Mouse (Mus musculus) spleen, adult 10 weeks (tissue): ENCODE results near the gene Olfr1037. TPM values are rescaled to one million over a fixed set of nuclear protein-coding genes. Genes with fewer than 3 reads are reported as not detected.

ENCODE experiments used
- polyA plus RNA-seq: library from polyadenylated mRNA; stranded (reverse); fragments of 350-450 nt; fragmentation: Illumina TruSeq; extraction: RNeasy Lipid Tissue Mini Kit (QIAGEN cat#74804); gene quantifications from one replicate; pipeline ENCODE4 v1.2.3, GENCODE M21; 2015; ENCODE audit warnings: low replicate concordance; ENCODE audit not compliant: insufficient read depth

Gene Olfr1037
- polyA plus RNA-seq: not detected

DNA sequence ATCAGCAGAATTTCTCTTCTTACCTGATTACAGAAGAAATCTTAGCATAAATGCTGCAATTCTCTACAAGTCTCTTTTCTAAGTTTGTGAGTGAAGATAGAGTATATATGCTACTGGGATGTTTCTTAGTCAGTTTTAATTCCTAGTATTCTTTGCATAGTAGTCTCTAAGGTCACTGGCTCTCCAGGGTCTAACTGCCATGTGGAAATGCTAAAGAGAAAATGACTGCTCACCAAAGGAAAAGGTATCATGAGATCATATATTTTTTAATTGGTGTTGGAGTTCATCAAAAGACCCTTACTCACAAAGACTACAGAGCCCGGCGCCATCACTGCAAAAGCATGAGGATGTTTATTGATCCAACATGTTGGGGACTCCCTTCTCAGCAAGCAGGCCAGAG is at the start of gene Olfr1037:
Gene Olfr1037 (minus strand): TSS at position 101 of the 400 bp plus-strand sequence.

GRCm38 (mm10) chr2:86135828-86136227 is 48.6 kb upstream of the Olfr1037 start, which contains the start of gene Olfr1039:
Gene Olfr1039, minus strand, starts transcription at chr2:86135928.

DNA sequence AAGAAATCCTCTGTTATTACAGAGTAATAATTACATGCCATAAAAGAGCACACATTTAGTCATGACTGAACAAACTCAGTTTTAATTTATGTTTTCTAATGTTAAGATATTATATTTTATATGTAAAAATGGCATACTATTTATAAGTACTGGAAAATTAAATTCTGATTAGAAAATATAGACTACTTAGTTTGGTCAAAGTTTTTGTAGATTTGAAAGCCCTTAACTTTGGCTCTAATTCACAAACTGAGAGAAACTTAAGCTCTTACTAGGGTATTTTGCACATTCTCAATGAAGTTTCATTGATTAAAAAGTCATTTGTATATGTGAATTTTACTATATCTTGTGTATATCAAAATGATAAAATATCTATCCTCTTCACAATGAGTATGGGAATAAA is 13.5 kb downstream of the Olfr1037 start, which contains the start of gene Olfr1036:
Gene Olfr1036 (plus strand): TSS at position 301 of the 400 bp plus-strand sequence.

DNA sequence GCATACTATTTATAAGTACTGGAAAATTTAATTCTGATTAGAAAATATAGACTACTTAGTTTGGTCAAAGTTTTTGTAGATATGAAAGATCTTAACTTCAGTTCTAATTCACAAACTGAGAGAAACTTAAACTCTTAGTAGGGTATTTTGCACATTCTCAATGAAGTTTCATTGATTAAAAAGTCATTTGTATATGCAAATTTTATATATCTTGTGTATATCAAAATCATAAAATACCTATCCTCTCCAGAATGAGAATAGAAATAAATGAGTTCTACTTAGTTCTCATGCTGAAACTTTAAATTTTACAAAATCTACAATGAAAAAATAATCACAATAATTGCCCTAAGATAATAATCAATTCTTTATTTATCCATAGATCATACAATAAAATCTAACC is 41.6 kb downstream of the Olfr1037 start, which contains the start of gene Olfr1034:
Gene Olfr1034 (plus strand): TSS at position 301 of the 400 bp plus-strand sequence.

Other genes starting within 250 kb of the Olfr1037 start
- not detected for gene Olfr1019, start 241.9 kb downstream of the Olfr1037 start, polyA plus RNA-seq
- not detected for gene Olfr1020, start 240.4 kb downstream of the Olfr1037 start, polyA plus RNA-seq
- not detected for gene Olfr1022, start 218.8 kb downstream of the Olfr1037 start, polyA plus RNA-seq
- gene Olfr1023, start 201.7 kb downstream of the Olfr1037 start, polyA plus RNA-seq: not detected
- not detected for gene Olfr1024, start 182.3 kb downstream of the Olfr1037 start, polyA plus RNA-seq
- not detected for gene Olfr1025-ps1, start 172.2 kb downstream of the Olfr1037 start, polyA plus RNA-seq
- not detected for gene Olfr1026, start 165.8 kb downstream of the Olfr1037 start, polyA plus RNA-seq
- gene Olfr1028, start 136.9 kb downstream of the Olfr1037 start, polyA plus RNA-seq: not detected
- gene Olfr1029, start 113.5 kb downstream of the Olfr1037 start, polyA plus RNA-seq: not detected
- not detected for gene Olfr1030, start 108.1 kb downstream of the Olfr1037 start, polyA plus RNA-seq
- not detected for gene Olfr1031, start 97.1 kb downstream of the Olfr1037 start, polyA plus RNA-seq
- gene Olfr1032, start 81.8 kb downstream of the Olfr1037 start, polyA plus RNA-seq: not detected
- gene Olfr1033, start 66.8 kb downstream of the Olfr1037 start, polyA plus RNA-seq: 3.5 TPM
- 0.54 TPM for gene Olfr1034, start 41.5 kb downstream of the Olfr1037 start, polyA plus RNA-seq
- gene Olfr1036, start 13.4 kb downstream of the Olfr1037 start, polyA plus RNA-seq: not detected
- gene Olfr1039, start 48.5 kb upstream of the Olfr1037 start, polyA plus RNA-seq: not detected
- gene Olfr1040, start 59.3 kb upstream of the Olfr1037 start, polyA plus RNA-seq: not detected
- gene Olfr1042, start 74.5 kb upstream of the Olfr1037 start, polyA plus RNA-seq: not detected
- gene Olfr1043, start 80.1 kb upstream of the Olfr1037 start, polyA plus RNA-seq: not detected
- not detected for gene Olfr1044, start 90.4 kb upstream of the Olfr1037 start, polyA plus RNA-seq
- not detected for gene Olfr52, start 98.3 kb upstream of the Olfr1037 start, polyA plus RNA-seq
- not detected for gene Olfr1045, start 115.6 kb upstream of the Olfr1037 start, polyA plus RNA-seq
- not detected for gene Olfr1046, start 131.9 kb upstream of the Olfr1037 start, polyA plus RNA-seq
- not detected for gene Olfr1047, start 144.0 kb upstream of the Olfr1037 start, polyA plus RNA-seq
- gene Olfr1048, start 152.9 kb upstream of the Olfr1037 start, polyA plus RNA-seq: not detected
- gene Olfr1049, start 170.9 kb upstream of the Olfr1037 start, polyA plus RNA-seq: not detected
- not detected for gene Olfr1051, start 191.7 kb upstream of the Olfr1037 start, polyA plus RNA-seq
- gene Olfr1052, start 205.1 kb upstream of the Olfr1037 start, polyA plus RNA-seq: not detected
- not detected for gene Olfr1053, start 227.9 kb upstream of the Olfr1037 start, polyA plus RNA-seq
- not detected for gene Olfr1054, start 248.0 kb upstream of the Olfr1037 start, polyA plus RNA-seq